8 mouse cellular contexts compared by ENCODE assay signal in the genomic region with DNA sequence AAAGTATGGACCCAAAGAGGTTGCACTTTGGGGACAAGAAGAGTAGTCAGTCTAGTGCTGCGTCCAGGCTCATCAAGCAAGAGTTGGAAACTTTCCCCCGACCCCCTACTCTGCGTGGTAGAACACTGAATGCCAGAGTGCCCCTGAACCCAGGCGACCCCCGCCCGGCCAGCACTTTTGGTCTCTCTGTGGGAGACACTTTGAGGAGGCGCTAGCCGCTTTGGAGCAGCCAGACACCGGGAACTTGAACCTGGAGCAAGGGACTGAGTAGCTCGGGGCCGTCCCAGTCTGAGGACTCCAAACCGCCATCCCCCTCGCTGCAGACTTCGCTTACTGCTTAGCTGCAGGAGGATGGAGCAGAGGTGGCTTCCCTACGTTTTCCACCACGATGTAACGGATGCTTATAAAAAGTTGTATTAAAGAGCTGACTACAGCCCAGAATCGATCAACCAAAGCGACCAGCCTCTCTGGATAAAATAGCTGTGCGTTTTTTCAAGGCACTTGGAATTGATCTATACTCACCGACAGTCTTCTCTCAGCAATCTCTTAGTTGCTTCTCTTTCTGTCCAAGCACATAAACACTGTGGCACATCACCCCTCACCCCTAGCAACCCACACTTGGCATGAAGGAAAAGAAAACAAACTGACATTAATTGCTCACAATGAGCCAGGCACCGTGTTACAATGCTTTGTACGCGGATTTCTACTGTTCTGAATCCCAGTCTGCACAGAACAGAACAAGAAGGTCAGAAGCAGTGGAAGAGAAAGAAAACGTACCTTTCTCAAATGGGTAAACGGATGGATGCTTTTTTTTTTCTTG. TPM values are rescaled to one million over a fixed set of nuclear protein-coding genes. Genes with fewer than 3 reads are reported as not detected.
DNase-seq lines count a peak whose midpoint lies in the region; ATAC-seq and TF ChIP-seq lines count a peak whose summit lies in the region.

No protein-coding gene starts in this region.

- no peaks in the 10 kb centered on the region for H3K36me3 ChIP-seq in intestine, embryonic 16.5 days (ENCODE audit: control insufficient read depth, insufficient read depth, low read length)
- no peaks in the 10 kb centered on the region for H3K36me3 ChIP-seq in lung, postnatal 0 days (ENCODE audit: insufficient read depth, low read length)

- peak overlapping the region; percentile 82 for H3K9ac ChIP-seq in intestine, embryonic 16.5 days (ENCODE audit: low read depth, low read length)
- H3K9ac ChIP-seq in lung, postnatal 0 days (replicated peaks; ENCODE audit: low read depth): no peak overlapping the region

- no peak for TF ChIP-seq CTCF in lung, postnatal 0 days (IDR thresholded peaks at IDR 0.05)

- H3K4me1 ChIP-seq in intestine, embryonic 16.5 days (ENCODE audit: control insufficient read depth, insufficient read depth, low read length): peaks cover 10% of the 10 kb centered on the region
- peaks cover 7% of the 10 kb centered on the region; the same call in 1 of the 2 replicates for H3K4me1 ChIP-seq in lung, postnatal 0 days (ENCODE audit: insufficient read depth, low read depth, low read length)

- no peaks in the 10 kb centered on the region for H3K9me3 ChIP-seq in intestine, embryonic 16.5 days (ENCODE audit: control insufficient read depth, low read length)
- no peaks in the 10 kb centered on the region for H3K9me3 ChIP-seq in lung, postnatal 0 days (ENCODE audit: low read length)

- H3K27me3 ChIP-seq in intestine, embryonic 16.5 days (replicated peaks; ENCODE audit: control insufficient read depth, insufficient read depth, low read length): no peaks in the 10 kb centered on the region
- peaks cover 3% of the 10 kb centered on the region; the same call in 1 of the 2 replicates for H3K27me3 ChIP-seq in lung, postnatal 0 days (replicated peaks; ENCODE audit: insufficient read depth, low read length)

- H3K27ac ChIP-seq in intestine, embryonic 16.5 days (ENCODE audit: low read length): no peak overlapping the region
- H3K27ac ChIP-seq in lung, postnatal 0 days (ENCODE audit: low read length): no peak overlapping the region

- DNase-seq in left cerebral cortex, adult 18-20 months (ENCODE audit: low spot score in 2 of 2): peak; percentile 8 to 15
- DNase-seq in left cerebral cortex, adult 11 months (ENCODE audit: low spot score): no peak
- DNase-seq in cerebellum, adult 8-10 months: peak; percentile 28
- peak; percentile 11 for DNase-seq in gastrocnemius, postnatal 25 days
- no peak for DNase-seq in lung, postnatal 0 days (ENCODE audit: low spot score)
- peak; percentile 15 for DNase-seq in right cerebral cortex, postnatal 4 days
- no peak for DNase-seq in spleen, adult 12 weeks (ENCODE audit: low spot score)

- TF ChIP-seq EP300 in lung, postnatal 0 days (IDR thresholded peaks at IDR 0.05): no peak

- ATAC-seq in intestine, embryonic 16.5 days: no peak
- ATAC-seq in lung, postnatal 0 days: no peak

- 9% methylated on average over 26 of the region's 26 CpGs for WGBS in intestine, embryonic 16.5 days
- 5% methylated on average over 26 of the region's 26 CpGs for WGBS in lung, postnatal 0 days

- peak overlapping the region; percentile 77 for H3K4me3 ChIP-seq in intestine, embryonic 16.5 days (ENCODE audit: low read length)
- H3K4me3 ChIP-seq in lung, postnatal 0 days (ENCODE audit: low read depth, low read length): peak overlapping the region; percentile 69

- peak overlapping the region; percentile 95 for H3K4me2 ChIP-seq in intestine, embryonic 16.5 days (ENCODE audit: low read depth, low read length)
- H3K4me2 ChIP-seq in lung, postnatal 0 days (replicated peaks; ENCODE audit: low read depth, low read length): peak overlapping the region; percentile 88

RNA-seq across cellular contexts. Expression of gene Auts2, which starts 1.2 kb away (rescaled TPM):
- total RNA-seq in left cerebral cortex, adult 18-20 months (2021): 100 to 1,000 TPM; 101 to 109 TPM
- 10 to 100 TPM; 13.4 to 35.1 TPM for total RNA-seq in gastrocnemius, postnatal 25 days (2021)
- 12.4 and 14.7 TPM in 2 replicates for polyA plus RNA-seq in intestine, embryonic 16.5 days (2015; fragmentation: Nextera tagmentation; extraction: Ambion mirVana)
- polyA plus RNA-seq in lung, postnatal 0 days (2015; fragmentation: Nextera tagmentation; extraction: Ambion mirVana): 4.4 and 6.0 TPM in 2 replicates

Comparison
In these comparisons a context has a peak if more than half of its experiments do, and no peak if none do; other contexts are left out.
1. DNase-seq: peak in left cerebral cortex, adult 18-20 months (2 of 2), cerebellum, adult 8-10 months (single experiment), gastrocnemius, postnatal 25 days (single experiment) and right cerebral cortex, postnatal 4 days (single experiment); none in left cerebral cortex, adult 11 months (single experiment), lung, postnatal 0 days (single experiment) and spleen, adult 12 weeks (single experiment).